Mouse (Mus musculus) embryonic fibroblast, embryonic 13.5 days (primary cell): Measurements from ENCODE around the gene Crb3. TPM values are rescaled to one million over a fixed set of nuclear protein-coding genes. Genes with fewer than 3 reads are reported as not detected.

Experiments
- H3K27ac ChIP-seq: 2 replicates; pipeline ENCODE4 v1.5.1; 2012; ENCODE audit warnings: low read length, control low read depth, inconsistent platforms; ENCODE audit not compliant: insufficient read depth
- H3K4me1 ChIP-seq: 2 replicates; pipeline ENCODE4 v1.6.1; 2011; ENCODE audit warnings: low read length; ENCODE audit not compliant: control insufficient read depth, insufficient read depth
- H3K4me3 ChIP-seq: 2 replicates; pipeline ENCODE4 v1.5.1; 2011; ENCODE audit warnings: mild to moderate bottlenecking, control low read depth, low read length; ENCODE audit not compliant: insufficient read depth
- CTCF ChIP-seq: IDR thresholded peaks from 2 replicates; pipeline ENCODE4 v1.5.1; 2011; ENCODE audit warnings: mild to moderate bottlenecking, control low read depth, low read length, moderate library complexity, borderline replicate concordance; ENCODE audit not compliant: insufficient read depth
- POLR2A ChIP-seq: IDR thresholded peaks from 2 replicates; pipeline ENCODE4 v1.6.1; 2011; ENCODE audit warnings: low read depth, mild to moderate bottlenecking, control low read depth, low read length, moderate library complexity
- polyA plus RNA-seq: library from polyadenylated mRNA; stranded (reverse); fragments of >200 nt; gene quantifications from 2 replicates; pipeline ENCODE4 v1.2.4, GENCODE M21; 2011; ENCODE audit warnings: low read depth; ENCODE audit not compliant: missing spikeins, insufficient read length

Gene Crb3
- polyA plus RNA-seq, 1 experiment: not detected

DNA sequence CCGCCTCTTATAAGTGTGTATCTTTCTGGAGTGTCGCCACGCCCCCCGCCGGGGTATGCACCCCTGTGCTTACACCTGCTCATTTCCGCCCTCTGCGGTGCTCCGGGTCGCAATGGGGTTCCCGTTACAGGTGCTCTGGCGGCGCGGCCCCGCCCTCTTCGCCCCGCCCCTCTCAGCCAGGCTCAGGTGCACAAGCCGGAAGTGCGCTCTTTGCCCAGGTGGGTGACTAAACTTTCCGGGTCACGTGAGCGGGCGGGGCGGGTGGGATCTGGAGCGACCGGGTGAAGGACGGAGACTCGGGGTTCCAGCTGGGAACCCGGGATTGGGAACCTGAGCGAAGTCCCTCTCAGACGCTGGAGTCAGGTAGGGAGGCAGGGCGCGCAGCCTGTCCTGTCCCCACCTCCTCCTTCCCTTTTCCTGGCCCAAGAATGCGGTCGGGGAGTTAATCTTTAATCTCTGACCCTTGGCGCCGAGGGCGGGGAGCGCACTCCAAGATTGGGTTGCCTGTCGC, 3.2 kb downstream of the Crb3 start:
- Histone ChIP-seq H3K4me1 (no peaks in the 10 kb centered on the region), H3K27ac (no peak overlapping the region), H3K4me3 (no peak overlapping the region)
- TF ChIP-seq POLR2A (no peak), CTCF (no peak)

GRCm38 (mm10) chr17:57062548-57062947, 3.6 kb downstream of the Crb3 start:
- H3K27ac ChIP-seq: no peak overlapping the region
- no peak overlapping the region for H3K4me3 ChIP-seq
- no peaks in the 10 kb centered on the region for H3K4me1 ChIP-seq
- no peak for TF ChIP-seq CTCF
- TF ChIP-seq POLR2A: no peak

- TF ChIP-seq CTCF (no peak), POLR2A (no peak)
- no peak overlapping the region for H3K27ac ChIP-seq
- H3K4me1 ChIP-seq: no peaks in the 10 kb centered on the region
- no peak overlapping the region for H3K4me3 ChIP-seq
Observed at GRCm38 (mm10) chr17:57063031-57063430, 4.1 kb downstream of the Crb3 start.

DNA sequence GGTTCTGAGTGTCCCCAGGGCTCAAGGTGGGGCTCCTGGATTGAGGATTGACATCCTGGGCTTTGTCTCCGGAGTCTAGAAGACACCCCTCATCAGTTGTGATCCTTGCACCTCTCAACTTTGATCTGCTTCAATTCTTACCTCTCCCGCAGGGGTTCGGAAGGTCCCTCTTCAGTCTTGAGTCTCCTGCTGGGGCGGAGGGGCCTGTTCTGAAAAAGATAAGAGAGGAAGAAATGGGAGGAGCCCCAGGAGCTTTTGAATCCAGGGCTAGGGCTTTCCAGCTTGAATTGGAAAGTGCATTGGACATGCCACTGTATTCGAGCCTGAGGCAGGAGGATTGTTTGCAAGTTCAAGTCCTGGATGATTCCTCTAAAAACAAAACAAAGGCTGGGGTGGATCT, 8.0 kb downstream of the Crb3 start:
- no peaks in the 10 kb centered on the region for H3K4me1 ChIP-seq
- no peak overlapping the region for H3K27ac ChIP-seq
- H3K4me3 ChIP-seq: no peak overlapping the region
- TF ChIP-seq POLR2A: no peak
- TF ChIP-seq CTCF: no peak

- no peak overlapping the region for H3K4me3 ChIP-seq
- TF ChIP-seq POLR2A: no peak
- no peak for TF ChIP-seq CTCF
- H3K4me1 ChIP-seq: no peaks in the 10 kb centered on the region
- no peak overlapping the region for H3K27ac ChIP-seq
Observed at GRCm38 (mm10) chr17:57070272-57070671, 11.4 kb downstream of the Crb3 start.

GRCm38 (mm10) chr17:57070699-57071098, 11.8 kb downstream of the Crb3 start:
- no peak overlapping the region for H3K4me3 ChIP-seq
- H3K4me1 ChIP-seq: no peaks in the 10 kb centered on the region
- no peak for TF ChIP-seq POLR2A
- no peak for TF ChIP-seq CTCF

GRCm38 (mm10) chr17:57076916-57077315, 18.0 kb downstream of the Crb3 start:
- no peak overlapping the region for H3K27ac ChIP-seq
- no peaks in the 10 kb centered on the region for H3K4me1 ChIP-seq
- TF ChIP-seq POLR2A (no peak), CTCF (no peak)
- H3K4me3 ChIP-seq: no peak overlapping the region

More at GRCm38 (mm10) chr17:57070699-57071098, 11.8 kb downstream of the Crb3 start:
- H3K27ac ChIP-seq: no peak overlapping the region

- TF ChIP-seq POLR2A (no peak), CTCF (no peak)
Observed at GRCm38 (mm10) chr17:57078336-57078735, 19.4 kb downstream of the Crb3 start, which contains the start of gene Dennd1c. Gene Dennd1c, minus strand, starts transcription at chr17:57078514.

GRCm38 (mm10) chr17:57079919-57080318, 21.0 kb downstream of the Crb3 start:
- H3K4me3 ChIP-seq: no peak overlapping the region
- H3K4me1 ChIP-seq: no peaks in the 10 kb centered on the region
- H3K27ac ChIP-seq: no peak overlapping the region
- no peak for TF ChIP-seq POLR2A

More at GRCm38 (mm10) chr17:57078336-57078735, 19.4 kb downstream of the Crb3 start, which contains the start of gene Dennd1c:
- Histone ChIP-seq H3K4me3 (no peak within 1 kb of the TSS), H3K4me1 (no peaks in the 10 kb centered on the region), H3K27ac (no peak within 1 kb of the TSS)

GRCm38 (mm10) chr17:57081234-57081842, 22.4 kb downstream of the Crb3 start:
- Histone ChIP-seq H3K4me1 (no peaks in the 10 kb centered on the region), H3K27ac (no peak overlapping the region), H3K4me3 (no peak overlapping the region)
- no peak for TF ChIP-seq POLR2A
- TF ChIP-seq CTCF: no peak
